Mouse (Mus musculus) ovary, postnatal 10 days (tissue): Measurements from ENCODE around the gene Il22ra1.

ENCODE experiments used
- DNase-seq: peaks from one replicate; pipeline ENCODE4 v3.0.0; 2022; ENCODE audit warnings: low spot score

Gene Il22ra1

GRCm38 (mm10) chr4:135736903-135737302 is 8.9 kb downstream of the Il22ra1 start:
- no peak for DNase-seq

- no peak for DNase-seq
Observed at GRCm38 (mm10) chr4:135738237-135738636, 10.3 kb downstream of the Il22ra1 start.

GRCm38 (mm10) chr4:135739148-135739547 is 11.2 kb downstream of the Il22ra1 start:
- DNase-seq: no peak

- DNase-seq: no peak
Observed at GRCm38 (mm10) chr4:135739672-135740071, 11.7 kb downstream of the Il22ra1 start.

GRCm38 (mm10) chr4:135743520-135743919 is 15.5 kb downstream of the Il22ra1 start:
- no peak for DNase-seq

GRCm38 (mm10) chr4:135744726-135745448 is 16.9 kb downstream of the Il22ra1 start:
- DNase-seq: no peak

GRCm38 (mm10) chr4:135745613-135746012 is 17.6 kb downstream of the Il22ra1 start:
- DNase-seq: no peak

- DNase-seq: no peak
Observed at GRCm38 (mm10) chr4:135750896-135751295, 22.9 kb downstream of the Il22ra1 start.

- no peak for DNase-seq
Observed at GRCm38 (mm10) chr4:135752106-135752778, 24.3 kb downstream of the Il22ra1 start.

GRCm38 (mm10) chr4:135752779-135753164 is 24.8 kb downstream of the Il22ra1 start:
- no peak for DNase-seq

- DNase-seq: no peak
Observed at GRCm38 (mm10) chr4:135758331-135758730, 30.4 kb downstream of the Il22ra1 start.

- DNase-seq: no peak
Observed at GRCm38 (mm10) chr4:135758825-135759224, 30.9 kb downstream of the Il22ra1 start.

GRCm38 (mm10) chr4:135759356-135759976 is 31.5 kb downstream of the Il22ra1 start, which contains the start of gene Myom3:
Gene Myom3, plus strand, starts transcription at chr4:135759715.
- no peak for DNase-seq

- DNase-seq: no peak
Observed at GRCm38 (mm10) chr4:135761048-135761447, 33.1 kb downstream of the Il22ra1 start.

- no peak for DNase-seq
Observed at GRCm38 (mm10) chr4:135761569-135761968, 33.6 kb downstream of the Il22ra1 start.

- DNase-seq: peak; percentile 39
Observed at GRCm38 (mm10) chr4:135762251-135762906, 34.4 kb downstream of the Il22ra1 start.

GRCm38 (mm10) chr4:135764700-135765099 is 36.7 kb downstream of the Il22ra1 start:
- DNase-seq: no peak

GRCm38 (mm10) chr4:135765707-135766106 is 37.7 kb downstream of the Il22ra1 start:
- DNase-seq: no peak

- no peak for DNase-seq
Observed at GRCm38 (mm10) chr4:135766976-135767375, 39.0 kb downstream of the Il22ra1 start.

GRCm38 (mm10) chr4:135768572-135769526 is 40.9 kb downstream of the Il22ra1 start:
- DNase-seq: no peak

GRCm38 (mm10) chr4:135770611-135771305 is 42.8 kb downstream of the Il22ra1 start:
- no peak for DNase-seq
